Mouse (Mus musculus) liver, embryonic 14.5 days (tissue): ENCODE data around the gene Nyap2. TPM values are rescaled to one million over a fixed set of nuclear protein-coding genes. Genes with fewer than 3 reads are reported as not detected.

Experiments used
- ATAC-seq: fragments of 200-750 bp; cut with Nextera tagmentation; 2 replicates; pipeline ENCODE4 v1.8.0; 2017; ENCODE audit warnings: moderate number of reproducible peaks, mild to moderate bottlenecking, moderate library complexity; ENCODE audit not compliant: insufficient read depth
- DNase-seq, 3 experiments: peaks; one replicate each; pipeline ENCODE4 v3.0.0-alpha.2; 2012 to 2013; ENCODE audit warnings: low read depth in 3 of 3, low spot score in 3 of 3
- H3K27ac ChIP-seq: fragments of 300-500 bp; sonication (generic); 2 replicates; pipeline ENCODE4 v1.5.1; 2014; ENCODE audit warnings: moderate library complexity, mild to moderate bottlenecking, control low read depth, inconsistent platforms
- H3K27me3 ChIP-seq: fragments of 300-500 bp; sonication (generic); 2 replicates; pipeline ENCODE4 v1.6.1; 2014; ENCODE audit warnings: mild to moderate bottlenecking, low read length, moderate library complexity; ENCODE audit not compliant: control insufficient read depth, insufficient read depth
- H3K36me3 ChIP-seq: fragments of 300-500 bp; sonication (generic); replicated peaks from 2 replicates; pipeline ENCODE4 v1.6.1; 2014; ENCODE audit warnings: low read depth; ENCODE audit not compliant: control insufficient read depth, insufficient read depth
- H3K4me1 ChIP-seq, 2 experiments: fragments of 200-500 bp in 1 of 2; fragments of 300-500 bp in 1 of 2; sonication (generic) in 1 of 2; replicated peaks; 2 replicates each; pipeline ENCODE4 v1.6.1; 2012 to 2014; ENCODE audit warnings: antibody characterized with exemption in 1 of 2, inconsistent platforms in 1 of 2, low read length in 1 of 2; ENCODE audit not compliant: control insufficient read depth in 2 of 2, insufficient read depth in 2 of 2
- H3K4me2 ChIP-seq: fragments of 300-500 bp; sonication (generic); 2 replicates; pipeline ENCODE4 v1.6.1; 2014; ENCODE audit warnings: low read depth, mild to moderate bottlenecking, control low read depth, moderate library complexity
- H3K4me3 ChIP-seq, 2 experiments: fragments of 200-500 bp in 1 of 2; fragments of 300-500 bp in 1 of 2; sonication (generic) in 1 of 2; 2 replicates each; pipeline ENCODE4 v1.5.1; 2012 to 2014; ENCODE audit warnings: low read depth in 2 of 2, low read length in 2 of 2, mild to moderate bottlenecking in 2 of 2, control low read depth in 1 of 2, inconsistent platforms in 1 of 2, moderate library complexity in 1 of 2; ENCODE audit not compliant: insufficient read depth in 1 of 2
- H3K9ac ChIP-seq: fragments of 300-500 bp; sonication (generic); replicated peaks from 2 replicates; pipeline ENCODE4 v1.6.1; 2014; ENCODE audit warnings: mild to moderate bottlenecking, control low read depth, moderate library complexity
- H3K9me3 ChIP-seq: fragments of 300-500 bp; sonication (generic); 2 replicates; pipeline ENCODE4 v1.6.1; 2016; ENCODE audit warnings: low read length, mixed read lengths; ENCODE audit not compliant: control insufficient read depth
- CTCF ChIP-seq: IDR thresholded peaks from 2 replicates; pipeline ENCODE4 v1.5.1; 2016; ENCODE audit warnings: antibody characterized with exemption, low read depth, control low read depth
- EP300 ChIP-seq: IDR thresholded peaks from 2 replicates; pipeline ENCODE4 v1.6.1; 2016; ENCODE audit warnings: antibody characterized with exemption, low read depth
- WGBS: fragments of 180-500 bp; shearing (Covaris S2); extraction: QIAGEN DNeasy Blood & Tissue Kit; methylation state at CpG from one replicate; pipeline ENCODE4 v1.1.7; 2014; ENCODE audit not compliant: insufficient replicate concordance; 5-methylcytosine and 5-hydroxymethylcytosine counted together
- polyA plus RNA-seq, 2 experiments: library from polyadenylated mRNA; depleted of rRNA in 1 of 2; stranded (reverse) in 1 of 2; unstranded in 1 of 2; fragments of >200 nt; fragmentation: Nextera tagmentation in 1 of 2; extraction: Ambion mirVana in 1 of 2; gene quantifications; 2 replicates each; pipeline versions ENCODE4 v1.2.1 to v1.2.3; 2012 to 2014

The Nyap2 gene
- polyA plus RNA-seq, 2 experiments = not detected

GRCm38 (mm10) chr1:81092056-81092455, 15.3 kb downstream of the Nyap2 start:
- Histone ChIP-seq H3K27ac (no peak overlapping the region), H3K36me3 (no peaks in the 10 kb centered on the region), H3K9me3 (no peaks in the 10 kb centered on the region), H3K9ac (no peak overlapping the region), H3K4me3 (no peak overlapping the region), H3K4me2 (no peak overlapping the region), H3K27me3 (no peaks in the 10 kb centered on the region), H3K4me1 (no peaks in the 10 kb centered on the region)
- DNase-seq (no peak), ATAC-seq (no peak)
- 57% methylated on average over 2 of the region's 2 CpGs for WGBS
- TF ChIP-seq EP300 = no peak
- no peak for TF ChIP-seq CTCF

DNA sequence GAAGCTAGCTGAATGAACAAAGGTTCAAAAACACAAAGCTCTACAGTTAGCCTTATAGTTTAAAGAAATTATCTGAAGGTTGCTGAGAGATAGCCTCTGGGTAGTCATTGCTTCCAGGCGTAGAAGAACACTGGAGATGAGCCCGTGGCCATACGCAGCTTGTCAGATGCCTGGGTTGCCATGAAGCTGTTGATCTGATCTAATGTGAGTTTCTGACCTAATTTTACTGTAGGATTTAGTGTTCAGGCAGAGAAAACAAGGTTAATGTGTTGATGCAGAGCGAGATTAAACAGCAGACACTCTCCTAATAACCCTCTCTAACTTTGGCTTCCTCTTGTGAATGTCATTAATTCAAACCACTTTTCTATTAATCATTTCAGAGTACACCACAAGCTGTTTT, 16.1 kb downstream of the Nyap2 start:
- no peak overlapping the region for H3K4me2 ChIP-seq
- H3K4me1 ChIP-seq = no peaks in the 10 kb centered on the region
- H3K4me3 ChIP-seq = no peak overlapping the region
- no peak for ATAC-seq
- WGBS = 71% methylated on average over 4 of the region's 4 CpGs
- no peaks in the 10 kb centered on the region for H3K9me3 ChIP-seq
- H3K36me3 ChIP-seq = no peaks in the 10 kb centered on the region
- TF ChIP-seq CTCF (no peak), EP300 (no peak)
- no peak overlapping the region for H3K27ac ChIP-seq
- H3K9ac ChIP-seq = no peak overlapping the region
- DNase-seq = no peak
- H3K27me3 ChIP-seq = no peaks in the 10 kb centered on the region

- WGBS = 37% methylated on average over 1 of the region's 1 CpGs
- Histone ChIP-seq H3K4me1 (no peaks in the 10 kb centered on the region), H3K4me3 (no peak overlapping the region), H3K36me3 (no peaks in the 10 kb centered on the region), H3K27ac (no peak overlapping the region), H3K9ac (no peak overlapping the region), H3K4me2 (no peak overlapping the region), H3K27me3 (no peaks in the 10 kb centered on the region), H3K9me3 (no peaks in the 10 kb centered on the region)
- TF ChIP-seq EP300 (no peak), CTCF (no peak)
- DNase-seq (no peak), ATAC-seq (no peak)
These were observed 22.2 kb downstream of the Nyap2 start for GRCm38 (mm10) chr1:81098950-81099349.

DNA sequence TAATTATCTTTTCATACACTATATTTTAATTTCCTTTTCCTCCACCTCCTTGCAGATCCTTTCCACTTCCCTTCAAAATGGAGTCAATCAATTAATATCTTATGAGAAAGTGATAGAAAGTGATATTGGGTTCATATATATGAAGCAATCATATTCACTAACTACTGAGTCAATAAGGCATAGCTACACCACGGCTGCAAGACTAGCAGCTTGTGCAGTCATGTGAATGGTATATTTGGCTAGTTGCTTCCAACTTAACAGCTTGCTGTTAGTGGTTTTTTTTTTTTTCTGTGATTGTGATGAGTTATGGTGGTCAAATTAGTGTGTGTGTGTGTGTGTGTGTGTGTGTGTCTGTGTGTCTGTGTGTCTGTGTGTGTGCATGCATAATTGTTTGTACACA, 25.0 kb downstream of the Nyap2 start:
- WGBS = 27% methylated on average over 1 of the region's 1 CpGs
- ATAC-seq = no peak
- DNase-seq = no peak
- Histone ChIP-seq H3K9ac (no peak overlapping the region), H3K9me3 (no peaks in the 10 kb centered on the region), H3K27ac (no peak overlapping the region), H3K4me3 (no peak overlapping the region), H3K36me3 (no peaks in the 10 kb centered on the region), H3K4me2 (no peak overlapping the region), H3K27me3 (no peaks in the 10 kb centered on the region), H3K4me1 (no peaks in the 10 kb centered on the region)
- TF ChIP-seq CTCF (no peak), EP300 (no peak)

DNA sequence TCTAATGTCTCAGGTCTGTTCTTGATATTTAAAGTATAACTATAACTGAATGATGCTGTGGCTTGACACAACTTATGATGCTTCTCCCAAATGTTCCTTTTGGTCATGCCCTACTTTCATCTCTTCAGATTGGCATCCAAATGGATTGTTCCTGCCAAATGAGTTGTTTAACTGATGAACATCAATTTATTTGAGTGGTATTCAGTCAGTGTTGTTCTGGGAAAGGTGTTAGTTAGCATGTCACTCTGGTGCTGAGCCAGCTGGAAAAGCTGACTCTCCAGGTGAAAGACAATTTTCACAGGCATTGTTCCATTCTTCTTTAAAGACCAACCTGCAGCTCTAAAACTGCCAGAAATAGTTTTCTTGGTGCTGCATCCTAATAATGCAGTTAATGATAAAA, 43.0 kb downstream of the Nyap2 start:
- Histone ChIP-seq H3K4me2 (no peak overlapping the region), H3K36me3 (no peaks in the 10 kb centered on the region), H3K27ac (no peak overlapping the region), H3K27me3 (no peaks in the 10 kb centered on the region), H3K9ac (no peak overlapping the region), H3K9me3 (no peaks in the 10 kb centered on the region), H3K4me1 (no peaks in the 10 kb centered on the region), H3K4me3 (no peak overlapping the region)
- DNase-seq (no peak), ATAC-seq (no peak)
- TF ChIP-seq EP300 = no peak
- TF ChIP-seq CTCF = no peak
